Mouse (Mus musculus) G1E (cell line): ENCODE results near the gene Rasal1. TPM values are rescaled to one million over a fixed set of nuclear protein-coding genes. Genes with fewer than 3 reads are reported as not detected.

ENCODE experiments used
- ATAC-seq: 2 replicates; pipeline ENCODE4 v1.8.0; 2016; ENCODE audit warnings: mild to moderate bottlenecking; ENCODE audit not compliant: insufficient number of reproducible peaks, poor library complexity, low FRiP score, severe bottlenecking; ENCODE audit errors: extremely low read depth
- DNase-seq: peaks from one replicate; pipeline ENCODE4 v3.0.0; 2012; ENCODE audit warnings: low spot score
- H3K27me3 ChIP-seq: 2 replicates; pipeline ENCODE4 v1.6.1; 2012; ENCODE audit warnings: mild to moderate bottlenecking, low read length, inconsistent platforms; ENCODE audit not compliant: insufficient read depth
- H3K36me3 ChIP-seq: replicated peaks from 2 replicates; pipeline ENCODE3; 2012; ENCODE audit warnings: mild to moderate bottlenecking, inconsistent platforms
- H3K4me1 ChIP-seq: 2 replicates; pipeline ENCODE4 v1.6.1; 2012; ENCODE audit warnings: low read depth, low read length, inconsistent platforms, mixed read lengths; ENCODE audit not compliant: insufficient read depth
- H3K4me3 ChIP-seq: 2 replicates; pipeline ENCODE4 v1.5.1; 2012; ENCODE audit warnings: low read depth, mild to moderate bottlenecking, inconsistent platforms, low read length, moderate library complexity, mixed read lengths
- H3K9me3 ChIP-seq: replicated peaks from 2 replicates; pipeline ENCODE4 v1.6.1; 2012; ENCODE audit warnings: inconsistent platforms
- CTCF ChIP-seq: IDR thresholded peaks from 2 replicates; pipeline ENCODE4 v1.5.1; 2012; ENCODE audit warnings: low read depth, low read length, inconsistent platforms, mixed read lengths
- GATA1 ChIP-seq: IDR thresholded peaks from 2 replicates; pipeline ENCODE4 v1.6.1; 2012; ENCODE audit warnings: borderline replicate concordance, low read length, inconsistent platforms, mixed read lengths
- GATA2 ChIP-seq: IDR thresholded peaks from 2 replicates; pipeline ENCODE4 v1.6.1; 2012; ENCODE audit warnings: low read depth, low read length, inconsistent platforms, borderline replicate concordance
- POLR2AphosphoS5 ChIP-seq: IDR thresholded peaks from 2 replicates; pipeline ENCODE4 v1.6.1; 2012; ENCODE audit warnings: low read depth, low read length, inconsistent platforms; ENCODE audit not compliant: insufficient replicate concordance
- TAL1 ChIP-seq: conservative IDR thresholded peaks from 2 replicates; pipeline ENCODE4 v1.6.1; 2012; ENCODE audit warnings: low read depth, low read length, inconsistent platforms, mixed read lengths
- polyA plus RNA-seq: library from polyadenylated mRNA; stranded (reverse); fragments of >175 nt; gene quantifications from 2 replicates; pipeline ENCODE4 v1.2.3, GENCODE M21; 2012
- total RNA-seq, 2 experiments: library from RNA; stranded (forward) in 1 of 2; stranded (reverse) in 1 of 2; fragments of 200-1000 nt in 1 of 2; fragments of >200 nt in 1 of 2; fragmentation: Nextera tagmentation in 1 of 2; gene quantifications; 2 replicates each; pipeline ENCODE4 v1.2.3; 2014 to 2017

The Rasal1 gene
- total and polyA plus RNA-seq, 3 experiments, result 1.4 to 10.8 (median 5.6) TPM

DNA sequence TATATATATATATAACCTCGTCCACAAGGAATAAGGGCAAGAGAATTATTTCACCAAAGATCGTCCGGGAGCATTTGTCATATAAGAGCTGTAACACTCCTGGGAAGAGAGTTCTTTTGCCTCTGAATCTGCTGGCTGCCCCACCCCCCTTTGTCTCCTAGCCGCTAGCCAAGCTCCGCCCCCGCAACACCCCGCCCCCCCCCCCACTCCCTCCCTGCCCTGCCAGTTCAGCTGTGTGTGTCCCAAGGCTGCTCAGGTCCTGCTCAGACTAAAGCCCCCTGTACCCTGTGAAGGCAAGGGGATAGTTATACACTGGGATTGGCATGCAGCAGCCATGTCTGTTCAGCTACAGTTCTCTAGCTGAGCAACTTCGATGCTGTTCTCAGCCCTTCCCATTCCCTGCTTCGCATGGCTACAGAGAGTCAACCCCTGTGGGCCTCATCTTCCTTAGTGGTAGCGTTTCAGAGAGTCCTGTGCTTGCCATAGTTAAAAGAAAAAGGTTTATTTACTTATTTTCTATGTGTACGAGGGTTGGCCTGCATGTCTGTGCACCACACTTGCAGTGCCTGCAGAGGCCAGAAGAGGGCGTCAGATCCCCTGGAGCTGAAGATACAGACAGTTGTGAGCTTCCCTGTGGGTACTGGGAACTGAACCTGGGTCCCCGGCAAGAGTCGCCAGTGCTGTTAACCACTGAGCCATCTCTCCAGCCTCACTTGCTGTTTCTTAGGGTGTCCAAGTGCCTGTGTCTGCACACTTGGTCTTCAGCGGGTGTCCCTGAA, 70.2 kb downstream of the Rasal1 start:
- Histone ChIP-seq H3K27me3 (peaks cover 26% of the 10 kb centered on the region), H3K4me1 (peaks cover 21% of the 10 kb centered on the region), H3K4me3 (no peak overlapping the region), H3K36me3 (no peaks in the 10 kb centered on the region), H3K9me3 (peaks cover 6% of the 10 kb centered on the region; the same call in 1 of the 2 replicates)
- 0 out of 2 replicates have a peak, but pooled peaks have one; percentile 7 for TF ChIP-seq CTCF
- TF ChIP-seq POLR2AphosphoS5, result no peak
- ATAC-seq (no peak), DNase-seq (no peak)

GRCm38 (mm10) chr5:120721005-120721404, 72.4 kb downstream of the Rasal1 start:
- peaks cover 21% of the 10 kb centered on the region for H3K27me3 ChIP-seq
- H3K4me1 ChIP-seq, result peaks cover 10% of the 10 kb centered on the region
- no peak for TF ChIP-seq POLR2AphosphoS5
- no peak for TF ChIP-seq GATA1
- no peak for TF ChIP-seq CTCF
- no peak for TF ChIP-seq GATA2
- no peak for TF ChIP-seq TAL1
- DNase-seq (no peak), ATAC-seq (no peak)
- H3K9me3 ChIP-seq, result peaks cover 6% of the 10 kb centered on the region; the same call in 1 of the 2 replicates
- no peaks in the 10 kb centered on the region for H3K36me3 ChIP-seq
- no peak overlapping the region for H3K4me3 ChIP-seq

DNA sequence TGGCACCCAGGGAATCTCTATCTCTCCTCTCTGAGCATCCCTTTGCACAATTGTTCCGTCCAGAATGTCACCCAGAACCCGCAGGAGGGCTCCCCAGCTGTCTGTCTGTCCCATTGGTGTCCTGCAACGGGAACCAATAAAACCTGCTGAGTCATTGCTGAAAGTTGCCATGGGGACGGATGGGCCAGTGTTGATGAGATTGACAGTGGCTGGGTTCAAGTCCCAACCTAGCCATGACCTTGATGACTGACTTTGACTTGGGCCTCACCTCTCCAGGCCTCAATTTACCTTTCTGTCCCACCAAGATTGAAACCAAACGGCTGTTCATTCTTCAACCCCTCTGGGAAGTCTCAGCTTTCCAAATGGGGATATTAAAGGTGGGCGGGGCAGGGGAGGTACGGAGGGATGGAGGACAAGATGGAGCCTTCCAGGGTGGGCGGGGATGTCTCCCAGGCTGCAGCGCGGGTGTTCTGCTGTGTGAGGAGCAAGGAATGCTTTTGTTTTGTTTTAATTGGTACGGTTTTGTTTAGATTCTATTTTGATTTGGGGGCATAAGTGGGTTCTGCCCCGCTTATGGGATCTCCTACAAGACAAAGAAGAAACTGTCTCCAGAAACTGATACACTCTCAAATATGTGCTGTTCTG, 77.3 kb downstream of the Rasal1 start:
- Histone ChIP-seq H3K27me3 (peaks cover 24% of the 10 kb centered on the region), H3K4me3 (no peak overlapping the region), H3K36me3 (no peaks in the 10 kb centered on the region), H3K9me3 (no peaks in the 10 kb centered on the region), H3K4me1 (peaks cover 6% of the 10 kb centered on the region)
- DNase-seq (no peak), ATAC-seq (no peak)
- TF ChIP-seq CTCF (no peak), POLR2AphosphoS5 (no peak), TAL1 (no peak), GATA2 (no peak), GATA1 (no peak)

Other genes starting within 250 kb of the Rasal1 start
- not detected in 2 replicates for gene Lhx5, start 217.1 kb upstream of the Rasal1 start, total RNA-seq (2014; fragmentation: Nextera tagmentation)
- 0.05 and 0.06 TPM in 2 replicates for gene Lhx5, start 217.1 kb upstream of the Rasal1 start, total RNA-seq (2017)
- not detected in 2 replicates for gene Lhx5, start 217.1 kb upstream of the Rasal1 start, polyA plus RNA-seq
- not detected in 2 replicates for gene Sdsl, start 176.0 kb upstream of the Rasal1 start, total RNA-seq (2014; fragmentation: Nextera tagmentation)
- 0.70 and 1.6 TPM in 2 replicates for gene Sdsl, start 176.0 kb upstream of the Rasal1 start, total RNA-seq (2017)
- gene Sdsl, start 176.0 kb upstream of the Rasal1 start, polyA plus RNA-seq, result 0.98 and 1.1 TPM in 2 replicates
- not detected in 2 replicates for gene Sds, start 172.3 kb upstream of the Rasal1 start, total RNA-seq (2014; fragmentation: Nextera tagmentation)
- not detected in 2 replicates for gene Sds, start 172.3 kb upstream of the Rasal1 start, total RNA-seq (2017)
- gene Sds, start 172.3 kb upstream of the Rasal1 start, polyA plus RNA-seq, result not detected in 2 replicates
- gene Plbd2, start 145.2 kb upstream of the Rasal1 start, total RNA-seq (2014; fragmentation: Nextera tagmentation), result 13.2 and 19.6 TPM in 2 replicates
- 8.4 and 8.7 TPM in 2 replicates for gene Plbd2, start 145.2 kb upstream of the Rasal1 start, total RNA-seq (2017)
- gene Plbd2, start 145.2 kb upstream of the Rasal1 start, polyA plus RNA-seq, result 20.6 and 26.1 TPM in 2 replicates
- 5.3 and 6.6 TPM in 2 replicates for gene Slc8b1, start 137.6 kb upstream of the Rasal1 start, total RNA-seq (2014; fragmentation: Nextera tagmentation)
- gene Slc8b1, start 137.6 kb upstream of the Rasal1 start, total RNA-seq (2017), result 3.7 and 6.2 TPM in 2 replicates
- 3.4 and 3.6 TPM in 2 replicates for gene Slc8b1, start 137.6 kb upstream of the Rasal1 start, polyA plus RNA-seq
- gene Tpcn1, start 60.1 kb upstream of the Rasal1 start, total RNA-seq (2014; fragmentation: Nextera tagmentation), result 22.3 and 51.6 TPM in 2 replicates
- 2.1 and 3.2 TPM in 2 replicates for gene Tpcn1, start 60.1 kb upstream of the Rasal1 start, total RNA-seq (2017)
- 33.2 and 36.0 TPM in 2 replicates for gene Tpcn1, start 60.1 kb upstream of the Rasal1 start, polyA plus RNA-seq
- gene Iqcd, start 59.8 kb upstream of the Rasal1 start, total RNA-seq (2014; fragmentation: Nextera tagmentation), result not detected in 2 replicates
- 0.35 and 0.60 TPM in 2 replicates for gene Iqcd, start 59.8 kb upstream of the Rasal1 start, total RNA-seq (2017)
- gene Iqcd, start 59.8 kb upstream of the Rasal1 start, polyA plus RNA-seq, result 1.2 and 1.5 TPM in 2 replicates
- gene Rita1, start 36.2 kb upstream of the Rasal1 start, total RNA-seq (2014; fragmentation: Nextera tagmentation), result 8.4 and 10.5 TPM in 2 replicates
- gene Rita1, start 36.2 kb upstream of the Rasal1 start, total RNA-seq (2017), result 9.5 and 13.7 TPM in 2 replicates
- 42.4 and 45.7 TPM in 2 replicates for gene Rita1, start 36.2 kb upstream of the Rasal1 start, polyA plus RNA-seq
- gene Ddx54, start 36.1 kb upstream of the Rasal1 start, total RNA-seq (2014; fragmentation: Nextera tagmentation), result 16.5 and 24.3 TPM in 2 replicates
- gene Ddx54, start 36.1 kb upstream of the Rasal1 start, total RNA-seq (2017), result 31.5 and 34.7 TPM in 2 replicates
- 103 and 110 TPM in 2 replicates for gene Ddx54, start 36.1 kb upstream of the Rasal1 start, polyA plus RNA-seq
- not detected in 2 replicates for gene Cfap73, start 14.6 kb upstream of the Rasal1 start, total RNA-seq (2014; fragmentation: Nextera tagmentation)
- not detected in 2 replicates for gene Cfap73, start 14.6 kb upstream of the Rasal1 start, total RNA-seq (2017)
- gene Cfap73, start 14.6 kb upstream of the Rasal1 start, polyA plus RNA-seq, result not detected in 2 replicates
- not detected in 2 replicates for gene Dtx1, start 63.1 kb downstream of the Rasal1 start, total RNA-seq (2014; fragmentation: Nextera tagmentation)
- gene Dtx1, start 63.1 kb downstream of the Rasal1 start, total RNA-seq (2017), result 0.05 and 0.06 TPM in 2 replicates
- gene Dtx1, start 63.1 kb downstream of the Rasal1 start, polyA plus RNA-seq, result 0.03 and 0.09 TPM in 2 replicates
- 1.7 and 3.5 TPM in 2 replicates for gene Oas2, start 101.0 kb downstream of the Rasal1 start, total RNA-seq (2014; fragmentation: Nextera tagmentation)
- 2.3 and 2.4 TPM in 2 replicates for gene Oas2, start 101.0 kb downstream of the Rasal1 start, total RNA-seq (2017)
- 0.11 and 0.15 TPM in 2 replicates for gene Oas2, start 101.0 kb downstream of the Rasal1 start, polyA plus RNA-seq
- gene Oas3, start 128.8 kb downstream of the Rasal1 start, total RNA-seq (2014; fragmentation: Nextera tagmentation), result 0.97 and 2.0 TPM in 2 replicates
- 0.60 and 0.76 TPM in 2 replicates for gene Oas3, start 128.8 kb downstream of the Rasal1 start, total RNA-seq (2017)
- gene Oas3, start 128.8 kb downstream of the Rasal1 start, polyA plus RNA-seq, result 0.26 and 0.28 TPM in 2 replicates
- gene Oas1e, start 146.7 kb downstream of the Rasal1 start, total RNA-seq (2014; fragmentation: Nextera tagmentation), result not detected in 2 replicates
- 0.12 TPM in 1 of 2 replicates, not detected in the other for gene Oas1e, start 146.7 kb downstream of the Rasal1 start, total RNA-seq (2017)
- not detected in 2 replicates for gene Oas1e, start 146.7 kb downstream of the Rasal1 start, polyA plus RNA-seq
- 9.5 and 10.3 TPM in 2 replicates for gene Oas1c, start 163.7 kb downstream of the Rasal1 start, total RNA-seq (2014; fragmentation: Nextera tagmentation)
- 4.3 and 6.4 TPM in 2 replicates for gene Oas1c, start 163.7 kb downstream of the Rasal1 start, total RNA-seq (2017)
- 0.25 and 0.29 TPM in 2 replicates for gene Oas1c, start 163.7 kb downstream of the Rasal1 start, polyA plus RNA-seq
- gene Oas1f, start 198.6 kb downstream of the Rasal1 start, total RNA-seq (2014; fragmentation: Nextera tagmentation), result not detected in 2 replicates
- not detected in 2 replicates for gene Oas1f, start 198.6 kb downstream of the Rasal1 start, total RNA-seq (2017)
- not detected in 2 replicates for gene Oas1f, start 198.6 kb downstream of the Rasal1 start, polyA plus RNA-seq
- gene Oas1h, start 212.6 kb downstream of the Rasal1 start, total RNA-seq (2014; fragmentation: Nextera tagmentation), result not detected in 2 replicates
- not detected in 2 replicates for gene Oas1h, start 212.6 kb downstream of the Rasal1 start, total RNA-seq (2017)
- gene Oas1h, start 212.6 kb downstream of the Rasal1 start, polyA plus RNA-seq, result not detected in 2 replicates
- not detected in 2 replicates for gene Oas1g, start 238.8 kb downstream of the Rasal1 start, total RNA-seq (2014; fragmentation: Nextera tagmentation)
- 0.23 TPM in 1 of 2 replicates, not detected in the other for gene Oas1g, start 238.8 kb downstream of the Rasal1 start, total RNA-seq (2017)
- not detected in 2 replicates for gene Oas1g, start 238.8 kb downstream of the Rasal1 start, polyA plus RNA-seq